Mouse (Mus musculus) c-Kit-negative CD71-positive TER-119-positive erythroid progenitor cells, embryonic 14.5 days (primary cell): ENCODE measurements around the gene Myh7.
A peak's percentile ranks its signal among the peaks of the same experiment; 100 is the strongest.

Experiments
- DNase-seq: peaks from one replicate; pipeline ENCODE4 v3.0.0-alpha.2; 2013; ENCODE audit warnings: low read depth, low spot score

Myh7 gene

DNA sequence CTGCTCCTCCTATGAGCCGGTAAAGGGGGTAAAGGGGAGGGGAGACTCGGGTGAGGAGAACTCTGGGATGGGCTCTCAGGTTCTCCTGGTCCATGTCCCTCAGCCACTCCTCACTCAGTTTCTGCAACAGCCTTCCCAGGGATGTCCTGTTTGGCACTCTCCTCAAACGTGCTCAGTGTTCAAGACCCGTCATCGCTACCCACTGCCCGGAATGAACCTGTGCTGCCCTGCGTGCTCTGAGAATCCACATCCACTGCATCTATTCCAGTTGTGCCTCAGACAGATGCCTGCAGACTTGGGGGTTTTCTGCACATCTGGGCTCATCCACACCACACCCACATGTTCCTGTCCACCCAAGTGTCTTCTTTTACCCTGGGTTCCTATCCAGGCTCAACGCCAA lies 51.9 kb downstream of the Myh7 start:
- no peak for DNase-seq

DNA sequence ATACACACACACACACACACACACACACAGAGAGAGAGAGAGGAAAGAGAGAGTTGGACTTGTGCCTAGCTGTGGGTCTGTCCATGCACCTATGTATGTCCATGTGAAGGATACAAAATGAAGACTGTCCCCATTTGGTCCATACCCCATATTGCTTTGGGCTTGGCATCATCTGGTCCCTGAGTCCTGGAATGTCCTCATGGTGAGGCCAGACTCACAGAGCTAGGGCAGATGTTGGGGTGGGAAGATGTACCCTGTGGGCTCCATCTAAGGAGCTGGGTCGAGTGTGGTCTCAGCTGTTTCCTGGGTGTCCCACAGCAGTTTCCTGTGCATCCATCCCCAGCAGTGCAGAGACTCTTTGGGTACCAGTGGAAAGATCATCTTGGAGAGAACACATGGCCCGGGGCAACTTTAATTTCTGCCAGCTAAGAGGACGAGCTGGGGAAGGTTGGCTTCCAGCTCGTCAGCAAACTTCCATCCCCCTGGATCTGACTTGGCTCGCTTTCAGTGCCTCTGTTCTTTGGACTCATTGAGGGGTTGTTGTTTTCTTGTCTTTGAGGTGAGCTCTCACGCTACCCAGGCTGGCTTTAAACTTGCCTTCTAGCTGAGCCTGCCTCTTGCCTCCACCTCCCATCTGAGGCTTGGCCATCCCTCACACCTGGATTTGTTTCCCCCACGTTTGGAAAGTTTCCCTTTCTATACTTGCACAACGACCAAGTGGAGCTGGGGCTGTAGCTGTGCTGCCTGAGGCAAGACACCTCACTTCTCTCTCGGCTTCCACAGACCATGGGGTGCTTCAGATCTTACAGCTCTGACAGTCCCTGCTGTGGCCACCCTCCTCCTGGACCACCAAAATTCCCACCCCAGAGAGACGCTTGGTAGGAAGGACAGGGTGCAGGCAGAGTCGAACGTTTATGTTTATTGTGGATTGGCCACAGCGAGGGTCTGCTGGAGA lies 53.1 kb downstream of the Myh7 start:
- DNase-seq: no peak

DNA sequence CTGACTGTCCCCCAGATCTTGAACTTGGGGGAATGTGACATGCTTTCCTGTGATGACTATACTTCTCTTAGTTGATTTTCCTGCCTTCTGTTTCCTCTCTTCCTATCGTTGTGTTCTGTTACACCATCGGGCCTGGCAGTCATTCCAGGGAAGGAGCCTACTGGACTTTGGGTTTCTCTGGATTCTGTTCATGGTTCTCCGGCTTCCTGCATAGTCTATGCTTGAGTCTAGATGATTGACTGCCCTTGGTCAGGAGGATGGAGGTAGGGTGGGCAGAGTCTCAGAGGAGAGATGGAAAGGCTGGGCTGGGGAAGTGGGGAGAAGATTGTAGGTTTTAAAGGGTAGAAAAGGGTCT lies 54.3 kb downstream of the Myh7 start:
- no peak for DNase-seq

DNA sequence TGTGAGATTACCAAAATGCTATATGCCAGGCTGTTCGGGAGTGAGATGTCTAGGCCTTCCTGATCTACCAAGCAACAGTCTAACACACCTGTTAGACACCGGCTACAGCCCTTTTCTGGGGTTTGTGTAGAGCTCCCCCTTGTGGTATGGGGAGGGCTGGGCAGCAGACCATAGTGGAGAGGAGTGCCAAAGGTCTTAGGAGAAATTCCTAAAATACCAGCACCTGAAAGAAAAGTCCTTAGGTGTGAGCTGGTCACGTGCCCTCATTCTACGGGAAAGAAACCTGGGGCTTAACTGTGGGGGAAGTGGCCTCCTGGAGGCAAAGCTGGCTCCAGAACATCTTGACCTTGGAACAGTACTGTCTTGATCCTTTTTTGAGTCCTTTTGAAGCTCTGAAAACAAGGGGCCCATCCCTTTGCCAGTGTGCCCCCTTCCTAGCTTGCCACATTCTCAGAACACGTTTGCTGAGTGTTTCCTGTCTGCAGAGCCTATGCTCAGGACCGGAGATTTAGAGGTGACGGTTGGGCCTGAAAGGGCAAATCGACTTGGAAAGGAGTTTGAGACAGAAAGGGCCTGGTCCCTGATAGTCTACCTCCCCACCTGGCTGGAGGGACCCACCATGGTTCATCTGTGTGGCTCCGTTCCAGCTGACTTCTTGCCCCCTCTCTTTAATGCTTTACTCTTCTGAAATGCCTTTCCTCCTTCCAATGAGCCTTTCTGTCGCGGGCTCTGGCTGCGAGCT lies 54.8 kb downstream of the Myh7 start:
- peak; percentile 20 for DNase-seq

DNA sequence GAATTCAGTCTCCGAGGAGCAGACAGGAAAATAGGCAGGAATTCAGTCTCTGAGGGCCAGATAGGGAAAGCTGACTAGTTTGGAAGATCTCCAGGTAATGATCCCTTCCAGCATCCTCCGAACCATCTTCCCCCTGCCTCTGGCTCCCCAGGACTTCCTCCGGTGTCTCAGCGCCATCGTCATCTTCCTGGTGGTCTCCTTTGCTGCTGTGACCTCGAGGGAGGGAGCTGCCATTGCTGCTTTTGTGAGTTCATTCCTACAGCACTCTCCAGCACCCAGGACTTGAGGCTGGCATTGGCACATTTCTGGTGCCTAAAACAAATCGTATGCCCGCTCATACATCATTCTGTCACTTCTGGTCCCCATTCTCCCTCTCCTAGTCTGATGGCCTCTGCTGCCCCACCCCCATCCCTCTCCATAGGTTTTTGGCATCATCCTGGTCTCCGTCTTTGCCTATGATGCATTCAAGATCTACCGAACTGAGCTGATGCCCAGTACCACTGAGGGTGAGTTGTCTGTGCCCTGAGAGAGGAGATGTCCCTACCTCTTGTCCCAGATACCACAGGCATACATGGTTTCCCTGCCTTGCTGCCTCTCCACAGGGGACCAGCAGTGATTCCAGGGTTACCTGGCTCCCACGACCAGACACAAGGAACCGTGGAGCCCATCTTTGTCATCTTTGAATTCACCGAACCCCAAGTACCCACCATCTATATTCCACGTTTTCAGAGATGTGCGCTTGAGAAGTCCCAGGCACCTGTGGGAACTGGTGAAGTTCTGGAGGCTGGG lies 55.8 kb downstream of the Myh7 start:
- DNase-seq: no peak

DNA sequence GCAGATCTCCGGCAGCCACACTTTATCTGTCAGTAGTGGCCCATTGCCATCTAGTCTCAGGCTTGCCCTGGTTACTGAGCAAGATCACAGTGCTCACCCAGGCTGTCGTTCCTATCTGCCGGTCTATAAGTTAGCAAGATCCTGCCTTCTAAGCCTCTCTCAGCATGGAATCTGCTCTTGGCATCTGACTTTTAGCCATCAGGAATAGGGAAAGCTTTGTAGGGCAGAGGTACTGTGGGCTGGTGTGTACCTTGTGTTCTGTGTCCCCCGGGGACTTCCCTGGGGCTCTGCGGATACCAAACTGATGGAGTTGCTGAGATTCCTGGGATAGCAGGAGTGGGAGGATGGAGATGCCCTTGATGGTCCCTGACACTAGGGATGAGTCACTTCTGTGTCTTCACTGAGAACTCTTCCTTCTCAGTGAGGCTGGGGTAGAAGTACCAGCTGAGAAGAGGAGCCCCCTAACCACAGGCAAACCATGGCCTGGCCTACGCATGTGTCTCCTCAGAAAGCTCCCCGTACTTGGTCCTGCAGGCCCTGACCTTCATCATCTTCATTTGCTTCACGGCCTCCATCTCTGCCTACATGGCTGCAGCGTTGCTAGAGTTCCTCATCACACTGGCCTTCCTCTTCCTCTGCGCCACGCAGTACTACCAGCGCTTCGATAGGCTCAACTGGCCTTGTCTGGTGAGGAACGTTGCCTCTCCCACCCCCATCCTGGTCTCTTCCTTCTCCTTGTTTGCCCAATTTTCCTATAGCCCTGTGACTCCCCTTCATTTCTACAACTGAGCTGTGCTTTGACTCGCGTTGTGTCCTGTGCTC lies 56.9 kb downstream of the Myh7 start:
- DNase-seq: no peak

DNA sequence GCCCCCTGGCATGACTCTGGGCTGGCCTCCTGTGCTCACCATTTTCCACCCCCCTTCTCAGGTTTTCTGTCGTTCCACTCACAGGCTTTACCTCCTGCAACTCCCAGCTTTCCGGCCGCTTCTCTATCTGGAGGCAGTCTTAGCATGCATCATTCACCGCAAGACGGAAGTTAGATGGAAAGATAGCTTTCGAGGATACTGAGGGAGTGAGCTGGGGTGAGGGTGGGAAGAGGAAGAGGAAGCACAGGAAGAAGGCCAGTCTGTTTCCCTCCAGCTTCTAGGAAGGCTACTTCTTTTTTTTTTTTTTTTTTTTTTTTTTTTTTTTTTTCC lies 57.6 kb downstream of the Myh7 start:
- DNase-seq: no peak

DNA sequence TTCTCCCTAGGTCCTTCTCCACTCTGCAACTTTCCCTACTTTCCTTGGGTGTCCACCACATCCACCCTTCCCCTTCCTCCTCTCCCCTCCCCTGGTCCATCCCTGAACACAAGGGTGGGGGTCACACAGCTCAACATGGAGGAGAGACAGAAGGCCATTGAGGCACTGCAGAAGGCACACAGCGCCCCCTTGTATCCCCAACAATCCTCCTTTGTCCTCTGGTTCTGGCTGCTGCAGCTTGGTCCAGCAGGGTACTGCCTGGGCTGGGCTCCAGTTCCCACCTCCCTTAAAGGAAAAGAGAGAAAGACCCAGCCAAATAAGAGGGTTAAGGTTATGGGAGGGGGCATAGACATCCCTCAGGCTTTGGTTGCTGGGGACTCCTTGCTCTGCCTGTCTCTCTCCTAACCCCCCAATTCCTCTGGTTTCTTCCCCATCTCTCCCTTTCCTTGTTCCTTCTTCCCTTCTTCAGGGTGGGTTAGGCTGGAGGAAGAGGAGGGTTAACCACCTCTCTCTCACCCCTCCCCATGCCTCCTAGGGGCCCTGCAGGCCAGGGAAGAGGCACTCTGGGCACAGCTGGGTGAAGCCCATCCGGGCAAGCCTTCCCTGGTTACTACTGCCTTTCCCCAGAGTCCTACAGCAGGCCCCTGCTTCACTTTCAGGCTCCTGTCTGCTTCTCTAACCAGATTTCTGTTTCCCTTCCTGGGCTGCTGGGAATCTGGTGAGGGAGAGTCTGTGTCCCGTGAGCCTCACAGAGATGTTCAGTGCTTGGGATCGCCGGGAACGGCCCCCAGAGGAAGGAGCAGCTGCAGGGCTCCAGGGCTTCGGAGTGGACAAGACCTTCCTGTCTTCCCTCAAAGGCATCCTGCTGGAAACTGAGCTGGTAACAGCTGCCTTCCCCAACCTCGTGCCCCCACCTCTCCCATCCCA lies 58.3 kb downstream of the Myh7 start, which contains the start of gene Cmtm5:
Gene Cmtm5 (plus strand): TSS at position 358 of the 927 bp plus-strand sequence.
- no peak for DNase-seq

DNA sequence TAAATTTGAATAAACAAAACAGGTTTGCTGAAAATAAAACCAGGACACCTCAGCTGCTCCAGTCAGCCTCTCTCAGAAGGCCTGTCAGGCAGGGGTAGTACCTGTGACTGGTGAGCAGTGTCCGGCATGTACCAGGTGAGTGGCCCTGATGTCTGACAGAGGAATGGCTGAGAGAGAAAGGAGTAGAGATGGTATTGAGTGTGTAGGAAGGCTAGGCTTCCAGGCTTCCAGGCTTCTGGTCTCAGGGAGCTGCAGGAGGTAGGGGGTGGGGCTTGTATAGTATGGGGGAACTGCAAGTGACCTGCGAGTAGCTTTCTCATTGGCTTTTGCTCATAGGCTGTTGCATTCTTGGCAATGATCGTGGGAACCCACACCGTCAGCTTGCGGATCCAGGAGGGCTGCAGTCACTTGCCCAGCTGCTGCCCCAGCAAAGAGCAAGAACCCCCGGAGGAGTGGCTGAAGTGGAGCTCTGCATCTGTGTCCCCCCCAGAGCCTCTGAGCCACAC lies 61.7 kb downstream of the Myh7 start, which contains the start of gene Il25:
Gene Il25 (plus strand): TSS at position 51 of the 506 bp plus-strand sequence.
- no peak for DNase-seq

DNA sequence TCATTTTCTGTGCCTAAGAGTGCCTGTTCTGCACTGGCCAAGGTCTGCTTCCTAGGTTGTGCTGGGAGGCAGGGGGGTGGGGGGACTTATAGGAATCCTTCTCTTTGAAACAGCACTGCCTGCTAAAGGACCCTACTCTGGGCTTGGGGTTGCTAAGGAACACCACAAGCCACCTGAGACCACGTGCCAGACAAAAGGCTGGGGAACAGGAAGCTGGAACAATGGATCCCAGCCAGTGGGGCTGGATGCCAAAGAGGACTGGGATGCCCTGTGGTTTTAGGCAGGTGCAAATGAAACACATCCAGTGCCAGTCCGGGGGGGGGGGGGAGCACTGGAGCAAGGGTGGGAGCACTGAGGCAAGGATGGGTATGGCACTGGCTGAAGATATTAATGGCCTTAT lies 64.0 kb downstream of the Myh7 start:
- DNase-seq: no peak

DNA sequence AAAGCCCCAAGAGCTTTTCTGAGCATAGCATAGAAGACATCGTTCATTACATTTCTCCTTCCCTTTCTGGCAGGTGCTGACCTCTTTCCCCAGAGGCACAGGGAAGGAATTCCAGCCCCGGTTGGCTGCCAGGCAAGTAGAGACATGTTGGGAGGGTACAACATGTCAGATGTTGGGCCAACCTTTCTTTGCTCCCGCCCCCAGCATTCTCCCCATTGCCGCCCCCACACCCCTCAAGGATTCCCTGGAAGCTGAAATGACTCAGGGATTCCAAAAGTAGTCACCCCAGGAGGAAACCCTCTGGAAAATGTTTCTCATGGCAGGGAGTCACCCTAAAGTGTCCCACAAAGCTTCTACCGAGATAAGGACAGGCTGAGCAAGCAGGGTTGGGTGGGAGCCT lies 64.6 kb downstream of the Myh7 start:
- no peak for DNase-seq

DNA sequence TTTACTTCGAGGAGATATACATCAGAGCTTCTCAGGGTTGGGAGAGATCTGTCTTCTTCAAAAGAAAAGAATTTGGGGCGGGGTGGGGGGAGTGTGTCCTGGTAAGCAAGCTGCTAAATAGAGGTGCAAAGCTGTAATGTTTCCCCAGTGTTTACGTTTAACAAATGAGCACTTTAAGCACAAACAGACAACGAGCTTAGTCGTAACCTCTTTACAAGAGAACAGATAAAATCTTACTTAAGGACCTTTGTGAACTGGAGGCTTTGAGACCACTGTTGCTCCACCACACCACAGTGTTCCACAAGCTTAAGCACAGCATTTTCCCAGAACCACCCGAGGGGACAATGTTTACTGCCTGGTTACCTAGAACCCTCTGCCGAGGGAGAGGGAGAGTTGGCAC lies 67.1 kb downstream of the Myh7 start:
- DNase-seq: no peak

DNA sequence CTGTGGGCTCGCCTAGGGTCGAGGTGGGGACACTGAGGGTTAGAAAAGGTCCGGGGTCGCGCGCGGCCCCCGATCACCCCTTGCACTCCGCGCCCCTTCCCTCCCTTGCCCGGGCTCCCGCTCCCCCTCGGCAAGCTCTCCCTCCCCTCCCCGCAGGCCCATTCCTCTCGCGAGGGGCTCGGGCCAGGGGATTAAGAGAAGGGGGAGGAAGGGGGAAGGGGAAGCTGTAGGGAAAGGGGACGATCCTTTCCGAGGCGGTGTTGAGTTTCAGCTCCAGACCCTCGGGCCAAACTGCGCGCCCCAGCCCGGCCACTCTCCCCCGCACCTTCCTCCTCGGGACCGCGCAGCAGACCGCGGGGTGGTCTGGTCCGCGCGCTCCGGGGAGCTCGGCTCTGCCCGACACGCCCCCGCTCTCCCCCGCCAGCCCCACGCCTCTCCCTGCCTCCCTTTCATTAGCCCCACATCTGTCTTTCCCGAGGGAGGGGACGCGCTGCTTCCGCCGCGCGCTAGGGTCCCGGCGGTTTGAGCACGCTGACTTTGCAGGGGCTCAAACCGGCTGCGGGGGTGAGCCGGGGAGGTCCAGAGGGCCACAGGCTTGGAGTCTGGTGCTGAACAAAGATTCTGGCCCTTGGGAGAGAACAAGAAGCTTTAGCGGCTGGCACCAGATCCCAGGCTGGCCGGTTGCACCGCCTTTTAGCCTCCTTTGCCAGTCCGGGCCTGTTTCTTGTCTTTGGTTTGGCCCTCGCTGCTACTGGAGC lies 67.8 kb downstream of the Myh7 start:
- DNase-seq: no peak

DNA sequence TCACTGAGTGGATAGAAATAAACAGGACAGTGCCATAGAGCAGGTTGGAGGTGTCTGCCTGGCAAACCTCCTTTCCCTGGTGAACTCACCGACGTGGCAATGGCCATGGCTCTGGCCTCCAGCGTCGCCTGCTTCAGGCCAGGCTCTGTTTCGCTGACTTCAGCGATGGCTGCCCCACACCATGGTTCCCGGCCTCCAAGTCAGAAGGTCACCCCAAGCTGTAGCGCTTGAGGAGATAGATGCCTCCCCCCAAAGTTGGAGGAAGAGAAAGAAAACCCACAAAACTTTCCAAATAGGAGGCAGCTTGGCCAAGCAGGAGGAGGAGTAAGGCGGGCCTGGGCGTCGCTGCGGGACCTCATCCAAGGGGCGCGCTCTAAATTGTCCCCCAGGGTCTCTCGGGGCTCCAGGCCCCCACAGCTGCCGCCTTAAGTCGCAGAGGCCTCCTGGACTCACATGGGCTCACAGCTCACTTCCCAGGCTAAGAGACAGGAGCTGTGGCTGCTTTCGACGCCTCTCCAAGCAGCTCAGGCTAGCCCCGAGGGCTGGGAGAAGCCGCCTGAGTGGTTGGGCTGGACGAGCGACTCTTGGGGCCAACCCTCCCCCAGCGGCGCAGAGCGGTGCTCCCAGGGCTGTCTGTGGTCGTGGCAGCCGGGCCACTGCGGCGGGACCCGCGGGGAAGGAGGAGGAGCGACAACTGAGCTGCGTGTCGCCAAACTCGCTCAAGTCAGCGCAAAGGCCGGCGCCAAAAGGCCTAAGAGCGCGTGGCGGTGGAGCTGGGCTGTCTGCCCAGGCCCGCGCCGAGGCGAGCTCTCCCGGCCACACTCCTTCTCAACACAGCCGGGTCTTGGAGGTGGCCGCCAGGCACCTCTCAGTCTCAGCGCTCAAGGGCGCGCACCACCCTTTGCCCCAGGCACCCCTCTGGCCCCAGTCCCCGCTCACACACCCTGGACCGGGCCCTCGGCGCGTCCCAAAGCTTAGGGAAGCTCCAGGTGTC lies 68.8 kb downstream of the Myh7 start, which contains the start of gene Efs:
Gene Efs (minus strand): TSS at position 778 of the 994 bp plus-strand sequence.
- no peak for DNase-seq

DNA sequence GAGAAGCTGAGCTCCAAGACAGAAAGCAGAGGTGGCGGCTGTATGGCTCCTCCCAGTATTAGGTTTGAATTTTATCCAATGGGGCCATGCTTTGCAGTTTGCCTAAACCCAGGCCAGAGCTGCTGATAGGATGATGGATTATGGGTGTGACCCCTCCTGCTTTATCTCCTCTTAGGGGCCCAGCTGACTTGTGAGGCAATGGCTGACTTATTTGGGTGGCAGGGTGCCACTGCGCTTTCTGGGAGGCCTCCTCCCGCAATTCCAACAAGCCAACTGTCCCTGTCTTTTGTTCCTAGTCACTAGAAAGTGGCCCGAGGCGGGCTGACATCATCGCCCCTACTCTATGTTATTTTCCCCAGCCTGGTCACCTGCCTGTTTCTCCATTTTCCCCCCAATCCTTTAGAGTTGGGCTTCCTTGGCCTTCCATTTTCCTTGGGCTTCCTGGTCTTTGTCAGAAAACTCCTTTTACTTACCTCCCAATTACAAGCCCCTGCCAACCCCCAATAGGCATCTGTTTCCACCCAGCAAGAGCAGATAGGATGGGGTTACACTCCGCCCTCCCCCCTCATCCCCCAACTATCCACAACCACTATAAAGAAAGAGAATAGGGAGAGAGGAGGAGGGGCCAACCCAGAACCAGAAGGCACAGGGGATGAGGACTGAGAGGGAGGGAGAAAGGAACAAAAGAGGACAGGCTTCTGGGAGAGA lies 69.6 kb downstream of the Myh7 start:
- DNase-seq: peak; percentile 22
